Mouse (Mus musculus) hindbrain, embryonic 10.5 days (tissue): ENCODE results near the gene Eml4. TPM values are rescaled to one million over a fixed set of nuclear protein-coding genes. Genes with fewer than 3 reads are reported as not detected.

Source experiments
- DNase-seq: peaks from one replicate; pipeline ENCODE4 v3.0.0-alpha.2; 2017; ENCODE audit warnings: low spot score
- H3K27ac ChIP-seq: fragments of 300-500 bp; sonication (generic); 2 replicates; pipeline ENCODE4 v1.5.1; 2016; ENCODE audit warnings: mild to moderate bottlenecking, moderate library complexity
- H3K27me3 ChIP-seq: fragments of 300-500 bp; sonication (generic); 2 replicates; pipeline ENCODE4 v1.6.1; 2016; ENCODE audit warnings: mild to moderate bottlenecking; ENCODE audit not compliant: poor library complexity, insufficient read depth, severe bottlenecking
- H3K36me3 ChIP-seq: fragments of 300-500 bp; sonication (generic); 2 replicates; pipeline ENCODE4 v1.6.1; 2016; ENCODE audit warnings: mild to moderate bottlenecking, moderate library complexity
- H3K4me1 ChIP-seq: fragments of 300-500 bp; sonication (generic); replicated peaks from 2 replicates; pipeline ENCODE4 v1.6.1; 2016; ENCODE audit warnings: mild to moderate bottlenecking
- H3K4me3 ChIP-seq: fragments of 300-500 bp; sonication (generic); 2 replicates; pipeline ENCODE4 v1.5.1; 2016; ENCODE audit warnings: mild to moderate bottlenecking, moderate library complexity
- H3K9me3 ChIP-seq: fragments of 300-500 bp; sonication (generic); 2 replicates; pipeline ENCODE4 v1.6.1; 2016; ENCODE audit warnings: mild to moderate bottlenecking, moderate library complexity
- WGBS: fragments of 180-500 bp; shearing (Covaris S2); methylation state at CpG from one replicate; pipeline ENCODE4 v1.1.7; 2016; 5-methylcytosine and 5-hydroxymethylcytosine counted together
- polyA plus RNA-seq: library from polyadenylated mRNA; unstranded; fragments of >200 nt; fragmentation: Nextera tagmentation; extraction: Ambion mirVana; gene quantifications from 2 replicates; pipeline ENCODE4 v1.2.1, GENCODE M21; 2016

Gene Eml4
- polyA plus RNA-seq, 1 experiment from 2014 or later: 37.6 TPM

GRCm38 (mm10) chr17:83443406-83443805 lies 92.7 kb downstream of the Eml4 start:
- Histone ChIP-seq H3K27ac (no peak overlapping the region), H3K4me1 (no peaks in the 10 kb centered on the region), H3K4me3 (no peak overlapping the region), H3K9me3 (no peaks in the 10 kb centered on the region), H3K27me3 (no peaks in the 10 kb centered on the region), H3K36me3 (peaks cover 59% of the 10 kb centered on the region)
- DNase-seq: no peak
- 92% methylated on average over 4 of the region's 4 CpGs for WGBS

- WGBS: 96% methylated on average over 2 of the region's 2 CpGs
- Histone ChIP-seq H3K27ac (no peak overlapping the region), H3K36me3 (peaks cover 78% of the 10 kb centered on the region), H3K4me3 (no peak overlapping the region), H3K4me1 (no peaks in the 10 kb centered on the region), H3K9me3 (no peaks in the 10 kb centered on the region), H3K27me3 (no peaks in the 10 kb centered on the region)
- DNase-seq: no peak
Measured at GRCm38 (mm10) chr17:83449583-83449982, 98.9 kb downstream of the Eml4 start.

GRCm38 (mm10) chr17:83451367-83451766 lies 100.6 kb downstream of the Eml4 start:
- Histone ChIP-seq H3K36me3 (peaks cover 81% of the 10 kb centered on the region), H3K9me3 (no peaks in the 10 kb centered on the region), H3K27me3 (no peaks in the 10 kb centered on the region), H3K27ac (no peak overlapping the region), H3K4me1 (no peaks in the 10 kb centered on the region), H3K4me3 (no peak overlapping the region)
- 92% methylated on average over 8 of the region's 8 CpGs for WGBS
- no peak for DNase-seq

- no peak for DNase-seq
- H3K4me1 ChIP-seq: no peaks in the 10 kb centered on the region
- no peak overlapping the region for H3K4me3 ChIP-seq
- no peaks in the 10 kb centered on the region for H3K9me3 ChIP-seq
- H3K36me3 ChIP-seq: peaks cover 83% of the 10 kb centered on the region
- no peak overlapping the region for H3K27ac ChIP-seq
- H3K27me3 ChIP-seq: no peaks in the 10 kb centered on the region
- WGBS: 97% methylated on average over 3 of the region's 3 CpGs
Measured at GRCm38 (mm10) chr17:83451796-83452195, 101.1 kb downstream of the Eml4 start.

GRCm38 (mm10) chr17:83452451-83452850 lies 101.7 kb downstream of the Eml4 start:
- 95% methylated on average over 8 of the region's 8 CpGs for WGBS
- Histone ChIP-seq H3K36me3 (peaks cover 86% of the 10 kb centered on the region), H3K9me3 (no peaks in the 10 kb centered on the region), H3K4me3 (no peak overlapping the region), H3K27me3 (no peaks in the 10 kb centered on the region), H3K4me1 (no peaks in the 10 kb centered on the region), H3K27ac (no peak overlapping the region)
- DNase-seq: no peak

- Histone ChIP-seq H3K27me3 (no peaks in the 10 kb centered on the region), H3K4me1 (no peaks in the 10 kb centered on the region), H3K36me3 (peaks cover 93% of the 10 kb centered on the region), H3K27ac (no peak overlapping the region), H3K4me3 (no peak overlapping the region), H3K9me3 (no peaks in the 10 kb centered on the region)
- no peak for DNase-seq
- WGBS: 92% methylated on average over 5 of the region's 5 CpGs
Measured at GRCm38 (mm10) chr17:83453587-83453986, 102.9 kb downstream of the Eml4 start.

GRCm38 (mm10) chr17:83457271-83457670 lies 106.5 kb downstream of the Eml4 start:
- no peak overlapping the region for H3K27ac ChIP-seq
- DNase-seq: no peak
- H3K36me3 ChIP-seq: peaks cover 97% of the 10 kb centered on the region
- no peak overlapping the region for H3K4me3 ChIP-seq
- H3K4me1 ChIP-seq: no peaks in the 10 kb centered on the region
- no peaks in the 10 kb centered on the region for H3K9me3 ChIP-seq
- H3K27me3 ChIP-seq: no peaks in the 10 kb centered on the region
- WGBS: 97% methylated on average over 1 of the region's 1 CpGs

- DNase-seq: no peak
- Histone ChIP-seq H3K27me3 (no peaks in the 10 kb centered on the region), H3K36me3 (peaks cover 74% of the 10 kb centered on the region), H3K4me1 (no peaks in the 10 kb centered on the region), H3K27ac (no peak overlapping the region), H3K4me3 (no peak overlapping the region), H3K9me3 (no peaks in the 10 kb centered on the region)
- 93% methylated on average over 5 of the region's 5 CpGs for WGBS
Measured at GRCm38 (mm10) chr17:83465969-83466368, 115.2 kb downstream of the Eml4 start.

- H3K4me1 ChIP-seq: no peaks in the 10 kb centered on the region
- H3K27ac ChIP-seq: no peak overlapping the region
- DNase-seq: no peak
- WGBS: 86% methylated on average over 6 of the region's 6 CpGs
- no peaks in the 10 kb centered on the region for H3K27me3 ChIP-seq
- no peaks in the 10 kb centered on the region for H3K9me3 ChIP-seq
- H3K4me3 ChIP-seq: no peak overlapping the region
- peaks cover 73% of the 10 kb centered on the region for H3K36me3 ChIP-seq
Measured at GRCm38 (mm10) chr17:83466697-83467251, 116.0 kb downstream of the Eml4 start.

GRCm38 (mm10) chr17:83469586-83469985 lies 118.9 kb downstream of the Eml4 start:
- H3K4me1 ChIP-seq: no peaks in the 10 kb centered on the region
- DNase-seq: no peak
- no peaks in the 10 kb centered on the region for H3K27me3 ChIP-seq
- WGBS: 94% methylated on average over 2 of the region's 2 CpGs
- no peak overlapping the region for H3K4me3 ChIP-seq
- no peak overlapping the region for H3K27ac ChIP-seq
- peaks cover 77% of the 10 kb centered on the region for H3K36me3 ChIP-seq
- H3K9me3 ChIP-seq: no peaks in the 10 kb centered on the region

GRCm38 (mm10) chr17:83477089-83477488 lies 126.4 kb downstream of the Eml4 start:
- WGBS: 96% methylated on average over 12 of the region's 12 CpGs
- Histone ChIP-seq H3K9me3 (no peaks in the 10 kb centered on the region), H3K27me3 (no peaks in the 10 kb centered on the region), H3K36me3 (peaks cover 96% of the 10 kb centered on the region), H3K4me1 (no peaks in the 10 kb centered on the region), H3K27ac (no peak overlapping the region), H3K4me3 (no peak overlapping the region)
- DNase-seq: no peak

GRCm38 (mm10) chr17:83481551-83481950 lies 130.8 kb downstream of the Eml4 start:
- DNase-seq: no peak
- H3K9me3 ChIP-seq: no peaks in the 10 kb centered on the region
- H3K27me3 ChIP-seq: no peaks in the 10 kb centered on the region
- WGBS: 92% methylated on average over 7 of the region's 7 CpGs
- peaks cover 56% of the 10 kb centered on the region for H3K36me3 ChIP-seq
- H3K4me3 ChIP-seq: no peak overlapping the region
- no peaks in the 10 kb centered on the region for H3K4me1 ChIP-seq
- H3K27ac ChIP-seq: no peak overlapping the region

GRCm38 (mm10) chr17:83482817-83483536 lies 132.2 kb downstream of the Eml4 start:
- H3K9me3 ChIP-seq: no peaks in the 10 kb centered on the region
- peaks cover 42% of the 10 kb centered on the region for H3K36me3 ChIP-seq
- no peaks in the 10 kb centered on the region for H3K4me1 ChIP-seq
- no peak for DNase-seq
- WGBS: 91% methylated on average over 7 of the region's 7 CpGs
- H3K27me3 ChIP-seq: no peaks in the 10 kb centered on the region
- H3K4me3 ChIP-seq: no peak overlapping the region
- H3K27ac ChIP-seq: no peak overlapping the region
